In genomic region chr6:95223537-95223936, GRCm38 (mm10) we compare ENCODE assay signal across 8 mouse cellular contexts.
DNase-seq lines count a peak whose midpoint lies in the region; ATAC-seq and TF ChIP-seq lines count a peak whose summit lies in the region.

No protein-coding gene starts in this region.

- intact Hi-C loops in left cerebral cortex, adult 2 months (cut with DNase I): loop anchor here (5.0 kb wide), 5 partner anchors 126 to 1784 kb away; no protein-coding TSS in a partner anchor

- ATAC-seq in CD4-positive, CD25-positive, alpha-beta regulatory T cell, adult 4 months: no peak
- peak; percentile 83 for ATAC-seq in hindbrain, embryonic 16.5 days
- peak; percentile 62 for ATAC-seq in midbrain, embryonic 14.5 days (ENCODE audit: low FRiP score, low TSS enrichment)

- no peak overlapping the region for H3K4me3 ChIP-seq in hindbrain, embryonic 16.5 days (ENCODE audit: low read length)
- H3K4me3 ChIP-seq in left cerebral cortex, adult 2 months: no peak overlapping the region
- H3K4me3 ChIP-seq in midbrain, embryonic 14.5 days (replicated peaks; ENCODE audit: low read depth, low read length): no peak overlapping the region

- H3K9me3 ChIP-seq in hindbrain, embryonic 16.5 days (ENCODE audit: control insufficient read depth, low read length): no peaks in the 10 kb centered on the region
- H3K9me3 ChIP-seq in midbrain, embryonic 14.5 days (ENCODE audit: control insufficient read depth, low read length): no peaks in the 10 kb centered on the region

- TF ChIP-seq CTCF in left cerebral cortex, adult 2 months (IDR thresholded peaks at IDR 0.05): peak; percentile 90

- H3K36me3 ChIP-seq in hindbrain, embryonic 16.5 days (ENCODE audit: control insufficient read depth, insufficient read depth, low read length): no peaks in the 10 kb centered on the region
- H3K36me3 ChIP-seq in midbrain, embryonic 14.5 days (ENCODE audit: control insufficient read depth, insufficient read depth, low read length): no peaks in the 10 kb centered on the region

- peak; percentile 73 for DNase-seq in CD4-positive, CD25-positive, alpha-beta regulatory T cell, adult 2 months (ENCODE audit: low read depth, low spot score)
- DNase-seq in cerebellum, adult 11-12 months: peak; percentile 40
- DNase-seq in forelimb bud, embryonic 11.5 days (ENCODE audit: low read depth, low spot score): peak; percentile 90
- DNase-seq in left cerebral cortex, adult 2 months (ENCODE audit: extremely low spot score in 1 of 2, low spot score in 2 of 2): peak; percentile 80 to 87
- DNase-seq in midbrain, embryonic 14.5 days: peak; percentile 93
- DNase-seq in spleen, postnatal 14 days (ENCODE audit: low spot score in 2 of 2): peak; percentile 11 to 52

- H3K27ac ChIP-seq in hindbrain, embryonic 16.5 days (ENCODE audit: low read depth, low read length): no peak overlapping the region
- no peak overlapping the region for H3K27ac ChIP-seq in left cerebral cortex, adult 2 months
- no peak overlapping the region for H3K27ac ChIP-seq in midbrain, embryonic 14.5 days (replicated peaks; ENCODE audit: low read depth, low read length)

- H3K9ac ChIP-seq in hindbrain, embryonic 16.5 days (ENCODE audit: low read depth, low read length): no peak overlapping the region
- no peak overlapping the region for H3K9ac ChIP-seq in midbrain, embryonic 14.5 days (replicated peaks; ENCODE audit: low read length)

- H3K27me3 ChIP-seq in hindbrain, embryonic 16.5 days (replicated peaks; ENCODE audit: control insufficient read depth, insufficient read depth, low read length): no peaks in the 10 kb centered on the region
- H3K27me3 ChIP-seq in midbrain, embryonic 14.5 days (ENCODE audit: control insufficient read depth, insufficient read depth, low read length): no peaks in the 10 kb centered on the region

- no peak overlapping the region for H3K4me2 ChIP-seq in hindbrain, embryonic 16.5 days (ENCODE audit: low read length)
- H3K4me2 ChIP-seq in midbrain, embryonic 14.5 days (ENCODE audit: low read length): no peak overlapping the region

- WGBS in hindbrain, embryonic 16.5 days: 29% methylated on average over 7 of the region's 7 CpGs
- 26% methylated on average over 7 of the region's 7 CpGs for WGBS in midbrain, embryonic 14.5 days

- no peaks in the 10 kb centered on the region for H3K4me1 ChIP-seq in hindbrain, embryonic 16.5 days (ENCODE audit: control insufficient read depth, insufficient read depth, low read depth, low read length)
- H3K4me1 ChIP-seq in midbrain, embryonic 14.5 days (ENCODE audit: control insufficient read depth, insufficient read depth, low read length): no peaks in the 10 kb centered on the region

Comparison
In these comparisons a context has a peak if more than half of its experiments do, and no peak if none do; other contexts are left out.
1. DNase-seq: peak in every context shown above with its lines; median percentile 93 in midbrain, embryonic 14.5 days; 90 in forelimb bud, embryonic 11.5 days; 84 in left cerebral cortex, adult 2 months; 73 in CD4-positive, CD25-positive, alpha-beta regulatory T cell, adult 2 months; 40 in cerebellum, adult 11-12 months; 32 in spleen, postnatal 14 days.